Mouse (Mus musculus) kidney, embryonic 16.5 days (tissue): Measurements from ENCODE around the gene Mynn. TPM values are rescaled to one million over a fixed set of nuclear protein-coding genes. Genes with fewer than 3 reads are reported as not detected.

ENCODE experiments used
- polyA plus RNA-seq: library from polyadenylated mRNA; unstranded; fragments of >200 nt; fragmentation: Nextera tagmentation; extraction: Ambion mirVana; gene quantifications from 2 replicates; pipeline ENCODE4 v1.2.1, GENCODE M21; 2015

Mynn gene
- polyA plus RNA-seq, 1 experiment from 2014 or later: 42.6 TPM

Other genes with a start within 250 kb of the Mynn start
- 78.3 and 80.4 TPM in 2 replicates for gene Mecom, start 54.1 kb upstream of the Mynn start, polyA plus RNA-seq
- gene Actrt3, start 2.1 kb upstream of the Mynn start, polyA plus RNA-seq: 0.07 TPM in 1 of 2 replicates, not detected in the other
- 0.11 and 0.18 TPM in 2 replicates for gene Lrriq4, start 42.4 kb downstream of the Mynn start, polyA plus RNA-seq
- 2.4 and 2.9 TPM in 2 replicates for gene Lrrc34, start 45.8 kb downstream of the Mynn start, polyA plus RNA-seq
- gene Lrrc31, start 97.8 kb downstream of the Mynn start, polyA plus RNA-seq: 0.27 and 0.35 TPM in 2 replicates
- not detected in 2 replicates for gene Samd7, start 144.2 kb downstream of the Mynn start, polyA plus RNA-seq
- gene Sec62, start 190.8 kb downstream of the Mynn start, polyA plus RNA-seq: 63.4 and 74.4 TPM in 2 replicates